Comparison of ENCODE assay signal across 8 mouse cellular contexts in genomic region chr5:131585684-131586331, GRCm38 (mm10).
DNase-seq lines count a peak whose midpoint lies in the region; ATAC-seq and TF ChIP-seq lines count a peak whose summit lies in the region.
"Had no signal": no experiment of that assay in that cellular context is flagged by ENCODE, and none has a peak within 500 bp of the region (broad histone marks: within the 10 kb centered on the region; RNA-seq: fewer than 3 reads in every experiment).

No protein-coding gene starts in this region.

- DNase-seq in stomach, postnatal 0 days (ENCODE audit: low spot score) = no peak
- DNase-seq in heart, adult 9 months (ENCODE audit: low spot score in 2 of 2) = peak; percentile 19 to 43
- peak; percentile 83 for DNase-seq in limb, embryonic 11.5 days (ENCODE audit: low spot score)
- no peak for DNase-seq in ovary, adult 18-20 months (ENCODE audit: low spot score)
- DNase-seq in left cerebral cortex, adult 8-10 months (ENCODE audit: low spot score in 2 of 2) = no peak
- no peak for DNase-seq in adrenal gland, postnatal 25 days

- H3K4me1 ChIP-seq in stomach, embryonic 14.5 days (ENCODE audit: control insufficient read depth, insufficient read depth, low read length) = peaks cover 20% of the 10 kb centered on the region
- H3K4me1 ChIP-seq in stomach, postnatal 0 days (replicated peaks; ENCODE audit: control insufficient read depth, insufficient read depth) = no peaks in the 10 kb centered on the region
- H3K4me1 ChIP-seq in limb, embryonic 11.5 days (ENCODE audit: control insufficient read depth, insufficient read depth, low read length) = peaks cover 44% of the 10 kb centered on the region

- no peaks in the 10 kb centered on the region for H3K36me3 ChIP-seq in stomach, embryonic 14.5 days (ENCODE audit: control insufficient read depth, insufficient read depth, low read length)
- no peaks in the 10 kb centered on the region for H3K36me3 ChIP-seq in stomach, postnatal 0 days (ENCODE audit: control insufficient read depth, insufficient read depth, low read length)
- no peaks in the 10 kb centered on the region for H3K36me3 ChIP-seq in limb, embryonic 11.5 days (ENCODE audit: control insufficient read depth, insufficient read depth, low read length)

- no peak overlapping the region for H3K9ac ChIP-seq in stomach, embryonic 14.5 days (replicated peaks; ENCODE audit: low read depth, low read length)
- H3K9ac ChIP-seq in stomach, postnatal 0 days (ENCODE audit: low read length) = no peak overlapping the region
- H3K9ac ChIP-seq in limb, embryonic 11.5 days (ENCODE audit: low read length) = no peak overlapping the region
- H3K9ac ChIP-seq: liver, embryonic 14.5 days had no signal

- no peak overlapping the region for H3K4me3 ChIP-seq in stomach, embryonic 14.5 days (ENCODE audit: low read depth, low read length)
- no peak overlapping the region for H3K4me3 ChIP-seq in stomach, postnatal 0 days (ENCODE audit: low read depth, low read length)
- 0 out of 2 replicates have a peak overlapping the region, but pooled peaks have one; percentile 1 for H3K4me3 ChIP-seq in limb, embryonic 11.5 days (ENCODE audit: low read depth, low read length)

- 23% methylated on average over 26 of the region's 26 CpGs for WGBS in stomach, embryonic 14.5 days
- WGBS in stomach, postnatal 0 days = 38% methylated on average over 26 of the region's 26 CpGs
- WGBS in limb, embryonic 11.5 days = 5% methylated on average over 26 of the region's 26 CpGs

- H3K4me2 ChIP-seq in stomach, embryonic 14.5 days (replicated peaks; ENCODE audit: low read depth, low read length) = peak overlapping the region; percentile 22; the same call in 1 of the 2 replicates
- no peak overlapping the region for H3K4me2 ChIP-seq in stomach, postnatal 0 days (replicated peaks; ENCODE audit: low read depth)
- peak overlapping the region; percentile 37 for H3K4me2 ChIP-seq in limb, embryonic 11.5 days (ENCODE audit: low read depth, severe bottlenecking)

- no peak for TF ChIP-seq CTCF in stomach, postnatal 0 days (IDR thresholded peaks at IDR 0.05; ENCODE audit: low read depth)

- no peak overlapping the region for H3K27ac ChIP-seq in stomach, embryonic 14.5 days (ENCODE audit: low read length)
- H3K27ac ChIP-seq in stomach, postnatal 0 days (replicated peaks) = no peak overlapping the region
- 0 out of 2 replicates have a peak overlapping the region, but pooled peaks have one; percentile 30 for H3K27ac ChIP-seq in limb, embryonic 11.5 days (replicated peaks; ENCODE audit: low read depth, low read length)
- H3K27ac ChIP-seq: liver, embryonic 14.5 days had no signal

- H3K27me3 ChIP-seq in stomach, embryonic 14.5 days (ENCODE audit: control insufficient read depth, insufficient read depth, low read length) = no peaks in the 10 kb centered on the region
- H3K27me3 ChIP-seq in stomach, postnatal 0 days (ENCODE audit: control insufficient read depth, insufficient read depth, low read length) = no peaks in the 10 kb centered on the region
- peaks cover 3% of the 10 kb centered on the region; the same call in 1 of the 2 replicates for H3K27me3 ChIP-seq in limb, embryonic 11.5 days (ENCODE audit: control insufficient read depth, insufficient read depth, low read length)

- no peak for TF ChIP-seq EP300 in stomach, postnatal 0 days (optimal IDR thresholded peaks at IDR 0.05)

- peak; percentile 48; the same call in 1 of the 2 replicates for ATAC-seq in stomach, embryonic 14.5 days (ENCODE audit: insufficient number of reproducible peaks, insufficient read depth, low FRiP score, low read depth)
- ATAC-seq in stomach, postnatal 0 days (ENCODE audit: low FRiP score, low TSS enrichment) = no peak
- ATAC-seq in limb, embryonic 11.5 days (ENCODE audit: insufficient number of reproducible peaks, low FRiP score, low TSS enrichment, low read depth) = peak; percentile 49; the same call in 1 of the 2 replicates

- no peaks in the 10 kb centered on the region for H3K9me3 ChIP-seq in stomach, embryonic 14.5 days (ENCODE audit: control insufficient read depth, low read depth, low read length)
- H3K9me3 ChIP-seq in stomach, postnatal 0 days (ENCODE audit: control insufficient read depth, low read length) = no peaks in the 10 kb centered on the region
- no peaks in the 10 kb centered on the region for H3K9me3 ChIP-seq in limb, embryonic 11.5 days (ENCODE audit: control insufficient read depth, low read length)

Comparison
In these comparisons a context has a peak if more than half of its experiments do, and no peak if none do; other contexts are left out.
1. DNase-seq: peak in heart, adult 9 months (2 of 2) and limb, embryonic 11.5 days (single experiment); none in stomach, postnatal 0 days (single experiment), ovary, adult 18-20 months (single experiment), left cerebral cortex, adult 8-10 months (0 of 2) and adrenal gland, postnatal 25 days (single experiment).